Mouse (Mus musculus) erythroblast, embryonic 14.5 days (primary cell): ENCODE data around the gene Rad50.

Experiments used
- GATA1 ChIP-seq: IDR thresholded peaks from 2 replicates; pipeline ENCODE4 v1.6.1; 2012; ENCODE audit warnings: low read length, inconsistent platforms, mixed read lengths
- TAL1 ChIP-seq: IDR thresholded peaks from 3 replicates; pipeline ENCODE4 v1.6.1; 2012; ENCODE audit warnings: low read length, inconsistent platforms, mixed read lengths

DNA sequence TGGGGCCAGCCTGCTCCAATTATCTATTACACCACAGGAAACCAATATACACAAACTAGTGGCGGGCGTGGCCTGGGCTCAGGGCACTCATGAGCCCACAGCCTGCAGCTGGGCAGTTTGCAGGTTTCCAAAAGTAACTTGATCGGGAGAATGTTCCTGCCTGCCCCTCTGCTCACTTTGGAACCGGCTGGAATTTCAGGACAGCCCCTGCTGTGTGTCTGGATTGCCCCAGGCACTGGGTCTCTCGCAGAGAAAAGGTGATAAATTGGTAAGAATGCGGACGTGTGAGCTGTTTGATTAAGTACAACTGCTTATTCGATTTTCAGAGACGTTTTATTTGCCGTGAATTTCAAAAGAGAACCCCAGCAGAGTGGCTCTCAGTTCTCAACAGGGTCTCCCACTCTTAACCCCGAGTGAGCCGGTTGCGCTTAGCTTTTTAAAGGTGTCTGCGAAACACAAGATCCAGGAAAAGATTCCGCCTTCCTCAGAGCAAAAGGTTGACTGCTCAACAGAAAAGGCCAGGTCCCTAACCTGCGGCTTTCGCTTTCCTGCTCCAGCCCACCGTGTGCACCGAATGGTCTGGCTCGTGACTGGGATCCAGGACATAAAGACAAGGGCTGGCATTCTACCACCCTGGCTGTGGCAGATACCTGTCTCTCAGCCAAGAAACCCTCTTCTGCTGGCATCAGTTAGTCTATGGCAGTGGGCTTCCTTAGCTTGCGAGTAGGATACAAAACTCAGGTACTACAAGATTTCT is 69.9 kb downstream of the Rad50 start:
- TF ChIP-seq GATA1 = no peak
- no peak for TF ChIP-seq TAL1
